Mouse (Mus musculus) 416B (cell line): ENCODE results near the gene Ccr3.
"Not testable (repeated sequence)": the region's sequence is repeated elsewhere in the genome, so short reads cannot be mapped to it uniquely, and the experiment has no call there.

ENCODE experiments used
- DNase-seq: peaks from one replicate; pipeline ENCODE4 v3.0.0; 2011; ENCODE audit warnings: low read depth

Ccr3 gene

GRCm38 (mm10) chr9:124021672-124022071, at the start of gene Ccr3:
TSS of gene Ccr3 (plus strand) at chr9:124021972.
- no peak for DNase-seq

GRCm38 (mm10) chr9:123975630-123976029, 46.1 kb upstream of the Ccr3 start:
- DNase-seq: no peak

- DNase-seq: no peak
Measured at GRCm38 (mm10) chr9:123976876-123977663, 44.7 kb upstream of the Ccr3 start.

GRCm38 (mm10) chr9:123978308-123978707, 43.5 kb upstream of the Ccr3 start, which contains the start of gene Ccr1l1:
TSS of gene Ccr1l1 (minus strand) at chr9:123978408.
- no peak for DNase-seq

GRCm38 (mm10) chr9:123980858-123981475, 40.8 kb upstream of the Ccr3 start:
- not testable (repeated sequence) for DNase-seq

GRCm38 (mm10) chr9:123981909-123982308, 39.9 kb upstream of the Ccr3 start:
- DNase-seq: no peak

- DNase-seq: no peak
Measured at GRCm38 (mm10) chr9:123982720-123983119, 39.1 kb upstream of the Ccr3 start.

- peak; percentile 77 for DNase-seq
Measured at GRCm38 (mm10) chr9:123984943-123985342, 36.8 kb upstream of the Ccr3 start.

GRCm38 (mm10) chr9:123986217-123986616, 35.6 kb upstream of the Ccr3 start:
- DNase-seq: peak; percentile 95

GRCm38 (mm10) chr9:123989671-123990070, 32.1 kb upstream of the Ccr3 start:
- peak; percentile 69 for DNase-seq

- peak; percentile 83 for DNase-seq
Measured at GRCm38 (mm10) chr9:123991312-123991906, 30.4 kb upstream of the Ccr3 start.

GRCm38 (mm10) chr9:123997719-123998118, 24.1 kb upstream of the Ccr3 start:
- DNase-seq: peak; percentile 85

- peak; percentile 54 for DNase-seq
Measured at GRCm38 (mm10) chr9:123999784-124000183, 22.0 kb upstream of the Ccr3 start.

- no peak for DNase-seq
Measured at GRCm38 (mm10) chr9:124012691-124013090, 9.1 kb upstream of the Ccr3 start.

- DNase-seq: no peak
Measured at GRCm38 (mm10) chr9:124013270-124013669, 8.5 kb upstream of the Ccr3 start.

- no peak for DNase-seq
Measured at GRCm38 (mm10) chr9:124014985-124015652, 6.7 kb upstream of the Ccr3 start.

GRCm38 (mm10) chr9:124016048-124016447, 5.7 kb upstream of the Ccr3 start:
- DNase-seq: peak; percentile 74

- peak; percentile 46 for DNase-seq
Measured at GRCm38 (mm10) chr9:124019887-124020286, 1.9 kb upstream of the Ccr3 start.

GRCm38 (mm10) chr9:124033345-124033744, 11.6 kb downstream of the Ccr3 start:
- DNase-seq: peak; percentile 88

GRCm38 (mm10) chr9:124037707-124038106, 15.9 kb downstream of the Ccr3 start:
- peak; percentile 99 for DNase-seq

- peak; percentile 88 for DNase-seq
Measured at GRCm38 (mm10) chr9:124038158-124038582, 16.4 kb downstream of the Ccr3 start.

- peak; percentile 93 for DNase-seq
Measured at GRCm38 (mm10) chr9:124038949-124039348, 17.2 kb downstream of the Ccr3 start.
